Mouse (Mus musculus) cerebellum, adult 2 months (tissue): ENCODE data around the gene Gsdma3. TPM values are rescaled to one million over a fixed set of nuclear protein-coding genes. Genes with fewer than 3 reads are reported as not detected.

Source experiments
- DNase-seq, 2 experiments: peaks; one replicate each; pipeline ENCODE4 v3.0.0; 2021
- H3K27ac ChIP-seq: fragments of 200-500 bp; 2 replicates; pipeline ENCODE4 v1.5.1; 2012; ENCODE audit warnings: low read length, control low read depth, inconsistent platforms; ENCODE audit not compliant: insufficient read depth
- H3K27me3 ChIP-seq: fragments of 200-500 bp; 2 replicates; pipeline ENCODE4 v1.6.1; 2012; ENCODE audit warnings: inconsistent platforms, mild to moderate bottlenecking, low read length, moderate library complexity; ENCODE audit not compliant: control insufficient read depth, insufficient read depth
- H3K4me1 ChIP-seq: fragments of 200-500 bp; 2 replicates; pipeline ENCODE4 v1.6.1; 2011; ENCODE audit warnings: low read length; ENCODE audit not compliant: control insufficient read depth, insufficient read depth
- H3K4me3 ChIP-seq: fragments of 200-500 bp; replicated peaks from 2 replicates; pipeline ENCODE3; 2011; ENCODE audit warnings: mild to moderate bottlenecking, low read depth, low read length, control low read depth; ENCODE audit not compliant: insufficient read depth
- CTCF ChIP-seq: fragments of 200-500 bp; IDR thresholded peaks from 2 replicates; pipeline ENCODE4 v1.5.1; 2011; ENCODE audit warnings: low read depth, mild to moderate bottlenecking, control low read depth, low read length, moderate library complexity, borderline replicate concordance; ENCODE audit not compliant: insufficient read depth
- POLR2A ChIP-seq: fragments of 200-500 bp; IDR thresholded peaks from 2 replicates; pipeline ENCODE4 v1.6.1; 2011; ENCODE audit warnings: low read length, control low read depth, borderline replicate concordance; ENCODE audit not compliant: insufficient read depth
- WGBS: fragments of 180-500 bp; shearing (Covaris S2); methylation state at CpG from one replicate; pipeline ENCODE4 v1.1.7; 2018; 5-methylcytosine and 5-hydroxymethylcytosine counted together
- polyA plus RNA-seq: library from polyadenylated mRNA; depleted of rRNA; stranded (reverse); fragments of >200 nt; gene quantifications from 2 replicates; pipeline ENCODE4 v1.2.3, GENCODE M21; 2012

The Gsdma3 gene
- polyA plus RNA-seq, 1 experiment: not detected

DNA sequence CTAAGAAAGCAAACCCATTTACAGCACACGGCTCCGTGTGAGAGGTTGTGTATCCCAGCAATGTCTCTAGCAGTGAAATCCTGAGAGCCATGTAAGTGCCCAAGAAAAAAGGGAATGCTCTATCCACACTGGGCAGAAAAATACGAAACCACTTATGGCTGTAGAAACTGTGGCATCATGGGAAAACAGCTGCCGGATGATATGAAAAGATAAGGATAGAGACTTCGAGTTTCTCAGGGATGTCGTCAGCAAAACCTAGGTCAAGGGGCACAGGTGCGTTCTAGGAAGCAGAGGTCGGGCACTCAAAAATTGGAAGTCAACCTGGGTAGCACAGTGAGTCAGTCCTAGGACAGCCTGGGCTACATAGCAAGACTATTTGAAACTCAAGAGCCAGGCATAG lies 36.9 kb upstream of the Gsdma3 start:
- H3K4me3 ChIP-seq: no peak overlapping the region
- no peaks in the 10 kb centered on the region for H3K27me3 ChIP-seq
- WGBS: 90% methylated on average over 8 of the region's 8 CpGs
- DNase-seq: no peak
- TF ChIP-seq POLR2A: no peak
- no peak for TF ChIP-seq CTCF
- H3K27ac ChIP-seq: no peak overlapping the region
- H3K4me1 ChIP-seq: peaks cover 19% of the 10 kb centered on the region

DNA sequence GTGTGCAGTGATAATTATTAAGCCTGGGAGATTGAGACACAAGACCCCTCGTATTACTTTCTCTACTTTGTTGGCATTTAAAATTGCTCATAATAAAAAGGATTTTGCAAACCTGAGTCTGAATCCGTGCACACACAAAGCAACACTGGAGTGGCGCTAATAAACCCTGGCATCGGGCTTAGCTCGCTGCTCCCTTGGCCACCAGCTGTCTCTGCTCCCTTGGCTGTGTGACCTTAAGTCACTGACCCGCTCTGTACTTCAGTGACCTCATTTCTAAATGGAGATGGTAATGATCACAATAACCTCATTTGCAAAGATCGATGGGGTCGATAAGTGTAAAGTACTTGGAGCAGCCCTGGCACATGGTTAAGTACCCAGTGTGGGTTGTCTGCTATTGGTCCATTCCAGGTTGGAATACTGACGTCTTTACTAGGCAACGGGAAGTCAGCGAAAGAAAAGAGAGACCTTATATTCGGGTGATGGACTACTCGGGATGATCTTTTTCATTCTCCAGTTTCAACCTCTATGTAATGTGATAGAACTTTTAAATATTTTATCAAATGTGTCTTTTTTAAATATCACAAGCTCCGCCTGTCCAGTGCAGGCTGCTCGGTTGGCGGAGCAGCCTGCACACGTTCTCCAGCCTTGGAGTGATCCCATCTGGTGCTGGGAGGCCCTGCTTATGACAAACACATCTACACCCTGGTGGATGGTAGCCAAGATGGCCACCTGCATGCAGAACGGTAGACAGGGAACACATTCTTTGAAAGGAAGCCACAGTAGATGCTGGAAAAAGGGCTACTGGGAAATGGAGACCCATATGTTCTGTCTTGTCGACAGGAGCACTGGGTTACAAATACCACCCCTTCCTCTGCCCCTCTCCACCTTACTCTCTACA lies 35.4 kb upstream of the Gsdma3 start:
- H3K4me3 ChIP-seq: peak overlapping the region; percentile 11
- TF ChIP-seq CTCF (no peak), POLR2A (no peak)
- H3K27me3 ChIP-seq: no peaks in the 10 kb centered on the region
- WGBS: 19% methylated on average over 19 of the region's 19 CpGs
- H3K4me1 ChIP-seq: peaks cover 8% of the 10 kb centered on the region; the same call in 1 of the 2 replicates
- no peak overlapping the region for H3K27ac ChIP-seq
- peak; percentile 55 to 69 for DNase-seq

DNA sequence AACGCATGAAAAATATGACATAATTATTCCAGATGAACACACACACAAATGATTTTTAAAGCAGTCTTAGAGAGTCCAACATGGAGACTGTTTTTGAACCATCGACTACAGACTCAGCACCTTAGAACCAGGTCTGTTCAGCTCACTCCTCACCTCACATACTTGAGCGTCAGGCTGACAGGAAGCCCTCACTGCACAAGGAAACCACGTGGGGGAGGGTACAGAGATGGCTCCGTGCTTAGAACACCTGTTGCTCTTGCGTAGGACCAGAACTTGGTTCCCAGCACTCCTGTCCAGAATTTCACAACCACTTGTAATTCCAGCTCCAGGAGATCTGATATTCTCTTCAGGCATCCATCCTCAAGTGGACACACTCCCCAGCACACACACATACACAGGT lies 31.1 kb upstream of the Gsdma3 start:
- no peak for TF ChIP-seq CTCF
- TF ChIP-seq POLR2A: no peak
- DNase-seq: no peak
- Histone ChIP-seq H3K4me1 (peaks cover 6% of the 10 kb centered on the region; the same call in 1 of the 2 replicates), H3K27ac (no peak overlapping the region), H3K27me3 (no peaks in the 10 kb centered on the region), H3K4me3 (no peak overlapping the region)
- 78% methylated on average over 6 of the region's 6 CpGs for WGBS

DNA sequence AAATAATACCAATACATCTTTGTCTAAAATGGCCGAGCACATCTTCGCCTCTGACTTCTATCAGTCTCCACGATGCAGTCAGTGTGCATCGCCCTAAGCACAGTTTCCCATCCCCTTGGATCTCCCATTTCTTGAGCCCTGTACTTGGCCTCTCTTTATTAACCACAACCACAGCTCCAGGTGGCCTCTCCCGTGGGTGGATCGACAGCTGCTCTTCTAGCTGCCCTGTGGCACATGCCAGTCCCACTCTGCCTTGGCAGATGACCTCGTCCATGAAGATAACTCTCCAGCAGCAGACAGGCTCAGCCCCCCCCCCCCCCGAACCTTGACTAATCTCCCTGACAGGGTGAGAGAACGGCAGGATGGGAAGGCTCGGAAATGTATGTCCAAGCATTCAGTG lies 30.7 kb upstream of the Gsdma3 start:
- no peak for TF ChIP-seq POLR2A
- TF ChIP-seq CTCF: no peak
- Histone ChIP-seq H3K27me3 (no peaks in the 10 kb centered on the region), H3K4me1 (peaks cover 6% of the 10 kb centered on the region; the same call in 1 of the 2 replicates), H3K4me3 (no peak overlapping the region), H3K27ac (no peak overlapping the region)
- no peak for DNase-seq
- 51% methylated on average over 10 of the region's 10 CpGs for WGBS

DNA sequence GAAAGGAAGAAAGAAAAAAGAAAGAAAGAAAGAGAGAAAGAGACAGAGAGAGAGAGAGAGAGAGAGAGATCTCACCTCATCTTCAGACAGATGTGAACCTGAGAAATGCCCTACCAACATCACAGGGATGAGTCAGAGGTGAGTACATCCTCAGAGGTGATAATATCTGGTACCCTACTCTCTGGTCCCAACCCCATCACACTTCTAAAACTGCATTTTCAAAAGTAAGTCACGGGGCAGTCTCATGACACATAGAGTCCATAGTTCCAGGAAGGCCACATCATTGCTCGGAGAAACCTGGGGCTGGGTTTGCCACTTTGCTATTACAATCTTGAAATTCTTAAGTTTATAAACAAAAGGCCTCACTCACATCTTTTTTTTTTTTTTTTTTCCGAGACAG lies 30.2 kb upstream of the Gsdma3 start:
- no peak for DNase-seq
- Histone ChIP-seq H3K27ac (no peak overlapping the region), H3K27me3 (no peaks in the 10 kb centered on the region), H3K4me1 (peaks cover 6% of the 10 kb centered on the region; the same call in 1 of the 2 replicates), H3K4me3 (no peak overlapping the region)
- TF ChIP-seq CTCF (no peak), POLR2A (no peak)
- WGBS: 77% methylated on average over 3 of the region's 3 CpGs

DNA sequence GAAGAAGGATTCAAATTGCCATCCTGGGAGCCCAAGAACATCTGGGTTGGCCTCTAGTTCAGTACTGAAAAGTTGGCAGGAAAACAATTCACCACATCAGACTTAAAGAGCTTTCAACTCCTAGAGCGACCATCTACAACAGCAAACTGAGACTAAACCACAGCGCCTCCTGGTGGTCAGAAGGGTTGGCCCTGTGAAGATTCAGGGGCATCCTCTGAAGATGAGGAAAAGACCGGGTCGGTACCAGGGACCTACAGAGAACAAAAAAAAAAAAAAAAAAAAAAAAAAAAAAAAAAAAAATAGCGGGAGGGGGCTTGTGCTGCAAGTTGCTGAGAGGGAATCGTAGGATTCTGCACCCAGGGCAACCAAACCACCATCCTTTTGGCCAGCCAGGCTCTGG lies 28.8 kb upstream of the Gsdma3 start:
- TF ChIP-seq CTCF (peak; percentile 52; the same call in 1 of the 2 replicates), POLR2A (no peak)
- Histone ChIP-seq H3K27me3 (no peaks in the 10 kb centered on the region), H3K4me3 (no peak overlapping the region), H3K27ac (no peak overlapping the region), H3K4me1 (no peaks in the 10 kb centered on the region)
- no peak for DNase-seq
- 39% methylated on average over 6 of the region's 6 CpGs for WGBS

DNA sequence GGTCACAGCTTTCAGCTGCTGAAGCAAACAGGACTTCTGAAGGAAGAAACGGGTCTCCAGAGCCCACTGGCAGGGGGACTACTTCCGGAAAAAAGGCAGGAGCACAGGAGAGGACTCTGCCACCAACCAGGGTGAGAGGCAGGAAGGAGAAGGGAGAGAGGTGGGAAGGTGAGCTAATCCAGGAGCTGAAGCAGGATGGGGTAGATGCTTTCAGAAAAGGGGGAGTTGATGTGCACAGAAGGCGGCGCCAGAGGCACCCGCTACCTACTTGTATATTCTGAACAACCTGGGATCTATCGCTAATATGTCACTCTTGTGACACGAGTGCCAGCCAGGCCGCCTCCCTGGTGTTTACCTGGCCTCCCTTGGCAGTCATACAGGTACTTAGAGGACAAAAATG lies 28.2 kb upstream of the Gsdma3 start, which contains the start of gene Lrrc3c:
Lrrc3c (plus strand) TSS at position 301 of the 400 bp plus-strand sequence.
- Histone ChIP-seq H3K27ac (no peak within 1 kb of the TSS), H3K4me1 (no peaks in the 10 kb centered on the region), H3K4me3 (peak within 1 kb of the TSS; percentile 58), H3K27me3 (no peaks in the 10 kb centered on the region)
- WGBS: 84% methylated on average over 8 of the region's 8 CpGs
- no peak for TF ChIP-seq CTCF
- TF ChIP-seq POLR2A: no peak
- DNase-seq: no peak

DNA sequence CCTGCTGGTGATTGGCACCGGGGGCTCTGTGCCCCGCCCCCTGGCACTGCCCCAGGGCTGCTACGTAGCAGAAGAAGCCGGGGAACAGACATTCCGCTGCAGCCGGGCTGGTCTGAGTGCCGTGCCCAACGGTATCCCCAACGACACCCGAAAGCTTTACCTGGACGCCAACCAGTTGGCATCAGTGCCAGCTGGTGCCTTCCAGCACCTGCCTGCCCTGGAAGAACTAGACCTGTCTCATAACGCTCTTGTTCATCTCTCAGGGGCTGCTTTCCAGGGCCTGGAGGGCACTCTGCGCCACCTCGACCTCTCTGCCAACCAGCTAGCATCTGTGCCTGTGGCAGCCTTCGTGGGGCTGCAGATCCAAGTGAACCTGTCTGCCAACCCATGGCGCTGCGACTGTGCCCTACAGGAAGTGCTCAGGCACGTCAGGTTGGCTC lies 27.3 kb upstream of the Gsdma3 start:
- Histone ChIP-seq H3K27ac (no peak overlapping the region), H3K4me3 (peak overlapping the region; percentile 58), H3K27me3 (no peaks in the 10 kb centered on the region), H3K4me1 (no peaks in the 10 kb centered on the region)
- 5% methylated on average over 18 of the region's 18 CpGs for WGBS
- peak; percentile 68 to 71 for DNase-seq
- TF ChIP-seq POLR2A (no peak), CTCF (no peak)
